Mouse (Mus musculus) hindlimb bud, embryonic 11.5 days (tissue): ENCODE data around the gene Olfr1274-ps.
"Not testable (repeated sequence)": the region's sequence is repeated elsewhere in the genome, so short reads cannot be mapped to it uniquely, and the experiment has no call there.

ENCODE experiments used
- DNase-seq: peaks from one replicate; pipeline ENCODE4 v3.0.0-alpha.2; 2012; ENCODE audit warnings: low read depth, low spot score; ENCODE audit errors: extremely low spot score

Gene Olfr1274-ps

DNA sequence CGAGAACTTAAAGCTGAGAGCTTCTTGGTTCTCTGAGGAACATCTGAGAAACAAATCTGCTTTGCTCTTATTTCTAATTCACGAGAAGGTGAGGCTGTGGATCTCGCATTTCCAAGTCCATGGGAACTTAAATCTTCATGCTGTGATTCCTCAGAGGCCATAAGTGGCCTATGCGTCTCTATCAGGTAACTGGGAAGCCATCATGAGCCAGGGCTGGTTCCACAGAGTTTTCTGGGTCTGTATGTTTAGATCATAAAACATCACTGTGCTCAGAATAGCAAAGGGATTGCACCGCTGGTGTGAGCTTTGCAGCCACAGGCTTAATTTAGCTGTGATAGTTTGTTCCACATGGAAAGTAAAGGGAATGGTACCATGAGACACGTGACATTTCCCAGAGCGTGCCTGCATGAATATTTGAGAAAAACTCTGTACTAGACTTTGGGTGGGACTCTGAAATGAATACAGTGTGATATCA is at the start of gene Olfr1274-ps:
Olfr1274-ps (plus strand) TSS at position 51 of the 475 bp plus-strand sequence.
- not testable (repeated sequence) for DNase-seq

DNA sequence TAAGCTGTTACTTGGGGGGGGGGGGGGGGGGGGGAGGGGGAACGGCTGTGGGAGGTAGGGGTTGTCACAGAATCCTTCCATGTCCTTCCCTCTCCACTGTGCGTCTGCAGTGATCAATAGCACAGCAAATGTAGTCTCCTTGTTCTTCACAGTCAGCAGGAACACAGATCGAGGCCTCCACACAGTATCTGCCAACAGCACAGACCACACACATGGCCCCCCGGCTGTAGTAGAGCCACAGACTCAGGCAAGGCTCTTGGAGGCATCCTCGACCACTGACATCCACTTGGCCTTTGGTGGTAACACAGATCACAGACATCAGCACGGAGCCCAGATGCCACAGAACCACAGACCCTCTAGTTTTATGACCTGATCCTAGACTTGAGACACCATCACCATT is 47.4 kb upstream of the Olfr1274-ps start:
- DNase-seq, result not testable (repeated sequence)

DNA sequence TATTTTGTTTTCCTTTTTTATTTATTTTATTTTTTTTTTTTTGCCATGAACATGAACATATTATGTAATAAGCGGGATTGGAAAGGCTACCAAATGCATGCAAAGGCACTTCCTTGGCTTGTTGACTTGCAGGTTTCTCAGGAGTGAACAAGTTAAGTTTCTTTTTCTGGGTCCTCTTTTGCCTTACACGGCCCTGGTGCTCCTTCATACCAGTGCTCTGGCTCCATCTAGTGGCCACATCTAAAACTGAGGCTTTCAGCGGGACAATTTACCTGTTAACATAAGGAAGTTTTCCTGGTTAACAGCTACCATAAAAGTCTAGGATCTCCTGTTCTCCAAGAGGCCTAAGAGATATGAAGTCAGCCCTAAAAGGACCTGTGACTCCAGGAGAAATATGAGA is 46.9 kb upstream of the Olfr1274-ps start:
- not testable (repeated sequence) for DNase-seq

DNA sequence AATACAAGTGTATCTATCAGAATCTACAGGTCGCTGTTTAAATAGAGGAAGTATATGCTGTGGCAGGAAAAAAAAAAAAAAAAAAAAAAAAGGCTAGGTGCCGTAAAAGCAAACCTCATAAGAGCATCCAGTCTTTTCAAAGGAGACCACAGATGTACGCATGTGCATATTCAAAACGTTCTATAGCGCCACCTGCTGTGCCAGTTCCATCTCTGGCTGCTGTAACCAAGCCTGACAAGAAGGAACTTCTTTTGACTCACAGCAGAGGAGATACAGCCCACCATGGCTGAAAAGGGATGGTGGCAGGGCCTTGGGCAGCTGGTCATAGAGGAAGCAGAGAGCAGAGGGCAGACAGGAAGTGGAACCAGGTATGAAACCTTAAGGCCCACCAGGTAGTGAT is 39.3 kb upstream of the Olfr1274-ps start:
- DNase-seq, result not testable (repeated sequence)

DNA sequence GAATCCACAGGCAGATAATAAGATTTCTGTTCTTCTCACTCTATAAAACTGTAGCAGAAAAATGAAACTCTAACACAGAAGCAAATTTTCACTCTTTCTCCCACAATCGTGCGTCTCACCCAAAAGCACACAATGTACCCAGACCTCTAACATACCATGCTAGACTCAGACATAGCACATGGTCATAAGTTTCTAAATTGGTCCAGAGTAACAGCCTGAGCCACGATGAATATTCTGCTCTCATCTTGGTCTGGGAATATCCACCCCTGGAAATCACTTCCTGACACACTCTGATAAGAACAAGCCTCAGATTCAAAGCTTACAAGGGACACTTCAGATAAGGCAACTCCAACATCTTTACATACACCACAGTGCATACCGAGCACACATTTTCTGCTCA is 38.3 kb upstream of the Olfr1274-ps start:
- not testable (repeated sequence) for DNase-seq

DNA sequence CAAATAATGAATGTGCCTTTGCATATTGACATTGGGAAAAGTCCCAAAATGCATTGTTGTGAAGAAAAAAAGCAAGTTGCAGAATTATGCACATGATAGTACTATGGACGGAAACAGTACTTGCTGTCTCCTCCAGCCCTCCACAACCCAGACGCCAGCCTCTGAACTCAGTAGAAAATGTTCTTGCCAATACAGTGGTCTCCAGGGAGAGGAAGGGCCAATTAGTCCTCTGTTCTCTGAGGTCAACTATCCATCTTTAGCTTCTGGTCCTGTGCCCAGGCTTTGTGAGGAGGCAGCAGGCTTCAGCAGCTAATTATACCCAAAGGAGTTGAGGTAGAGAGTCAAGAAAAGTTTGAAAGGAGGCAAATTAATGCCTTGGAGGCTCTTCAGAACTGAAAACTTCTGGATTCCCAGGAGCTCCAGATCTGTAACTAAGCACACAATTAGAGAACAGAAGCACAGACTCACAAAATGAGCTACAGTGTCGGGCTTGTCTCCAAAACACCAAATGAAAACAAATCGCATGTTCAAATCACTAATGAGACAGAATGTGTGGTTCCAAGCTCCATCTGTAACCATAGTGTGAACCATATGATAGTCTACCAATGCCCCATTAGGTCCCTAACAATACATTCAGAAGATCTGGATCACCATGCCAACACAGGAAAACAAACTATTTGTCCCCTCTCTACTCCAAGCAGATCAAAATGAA is 15.8 kb downstream of the Olfr1274-ps start:
- DNase-seq, result not testable (repeated sequence)

DNA sequence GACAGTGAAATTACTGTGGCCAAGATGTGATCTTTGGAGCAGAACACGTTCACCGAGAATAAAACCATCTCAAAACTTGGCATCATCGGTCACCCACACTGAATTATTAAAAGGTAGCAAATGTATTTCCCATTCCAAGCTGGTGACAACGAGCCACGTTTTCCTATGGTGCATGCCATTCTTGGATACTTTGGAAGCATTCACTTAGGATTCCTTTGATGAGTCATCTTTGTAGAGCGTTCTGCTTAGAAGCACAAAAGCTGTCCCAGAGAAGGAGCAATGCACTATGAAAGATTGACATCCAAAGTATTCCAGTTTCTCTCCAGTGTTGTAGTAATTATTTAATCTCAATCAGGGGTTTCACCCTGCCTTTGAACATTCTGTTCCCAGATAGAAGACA is 23.8 kb downstream of the Olfr1274-ps start:
- not testable (repeated sequence) for DNase-seq

DNA sequence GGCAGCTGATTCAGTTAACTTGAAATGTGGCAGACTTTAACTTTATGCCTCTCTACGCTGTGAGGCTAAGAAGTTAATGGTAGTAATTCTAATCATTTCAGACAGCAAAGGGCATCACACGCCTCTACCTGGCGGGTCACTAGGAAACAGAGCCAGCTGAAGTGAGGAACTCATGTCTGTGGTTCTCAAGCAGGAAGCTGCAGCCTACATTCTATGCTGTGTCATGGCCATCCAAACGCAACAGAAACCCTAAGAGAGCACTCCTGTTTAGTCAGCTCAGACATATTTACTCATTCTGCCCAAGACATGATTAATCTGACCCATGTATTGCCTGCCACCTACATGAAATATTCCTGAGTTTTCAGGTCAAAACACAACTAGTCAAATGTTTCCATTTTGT is 26.5 kb downstream of the Olfr1274-ps start:
- DNase-seq, result not testable (repeated sequence)

DNA sequence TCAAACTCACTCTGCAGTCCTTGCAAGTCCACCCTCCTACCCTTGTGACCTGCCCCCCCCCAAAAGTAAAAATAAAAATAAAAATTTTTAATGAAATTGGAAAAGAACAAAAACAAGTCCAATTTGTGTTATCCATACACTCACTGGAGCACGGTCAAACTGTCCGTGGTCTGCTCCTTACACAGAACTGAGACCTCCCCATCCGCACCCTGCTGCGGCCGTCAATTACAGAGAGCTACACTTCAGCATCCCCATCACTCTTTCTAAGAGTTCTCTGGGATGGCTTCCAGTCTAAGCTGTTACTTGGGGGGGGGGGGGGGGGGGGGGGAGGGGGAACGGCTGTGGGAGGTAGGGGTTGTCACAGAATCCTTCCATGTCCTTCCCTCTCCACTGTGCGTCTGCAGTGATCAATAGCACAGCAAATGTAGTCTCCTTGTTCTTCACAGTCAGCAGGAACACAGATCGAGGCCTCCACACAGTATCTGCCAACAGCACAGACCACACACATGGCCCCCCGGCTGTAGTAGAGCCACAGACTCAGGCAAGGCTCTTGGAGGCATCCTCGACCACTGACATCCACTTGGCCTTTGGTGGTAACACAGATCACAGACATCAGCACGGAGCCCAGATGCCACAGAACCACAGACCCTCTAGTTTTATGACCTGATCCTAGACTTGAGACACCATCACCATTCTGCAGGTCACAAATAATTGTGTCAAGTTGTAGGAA is 30.7 kb downstream of the Olfr1274-ps start:
- DNase-seq, result not testable (repeated sequence)

DNA sequence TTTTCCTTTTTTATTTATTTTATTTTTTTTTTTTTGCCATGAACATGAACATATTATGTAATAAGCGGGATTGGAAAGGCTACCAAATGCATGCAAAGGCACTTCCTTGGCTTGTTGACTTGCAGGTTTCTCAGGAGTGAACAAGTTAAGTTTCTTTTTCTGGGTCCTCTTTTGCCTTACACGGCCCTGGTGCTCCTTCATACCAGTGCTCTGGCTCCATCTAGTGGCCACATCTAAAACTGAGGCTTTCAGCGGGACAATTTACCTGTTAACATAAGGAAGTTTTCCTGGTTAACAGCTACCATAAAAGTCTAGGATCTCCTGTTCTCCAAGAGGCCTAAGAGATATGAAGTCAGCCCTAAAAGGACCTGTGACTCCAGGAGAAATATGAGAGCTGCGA is 31.3 kb downstream of the Olfr1274-ps start:
- DNase-seq, result not testable (repeated sequence)

DNA sequence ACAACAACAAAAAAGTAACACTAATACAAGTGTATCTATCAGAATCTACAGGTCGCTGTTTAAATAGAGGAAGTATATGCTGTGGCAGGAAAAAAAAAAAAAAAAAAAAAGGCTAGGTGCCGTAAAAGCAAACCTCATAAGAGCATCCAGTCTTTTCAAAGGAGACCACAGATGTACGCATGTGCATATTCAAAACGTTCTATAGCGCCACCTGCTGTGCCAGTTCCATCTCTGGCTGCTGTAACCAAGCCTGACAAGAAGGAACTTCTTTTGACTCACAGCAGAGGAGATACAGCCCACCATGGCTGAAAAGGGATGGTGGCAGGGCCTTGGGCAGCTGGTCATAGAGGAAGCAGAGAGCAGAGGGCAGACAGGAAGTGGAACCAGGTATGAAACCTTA is 39.0 kb downstream of the Olfr1274-ps start:
- DNase-seq, result not testable (repeated sequence)

DNA sequence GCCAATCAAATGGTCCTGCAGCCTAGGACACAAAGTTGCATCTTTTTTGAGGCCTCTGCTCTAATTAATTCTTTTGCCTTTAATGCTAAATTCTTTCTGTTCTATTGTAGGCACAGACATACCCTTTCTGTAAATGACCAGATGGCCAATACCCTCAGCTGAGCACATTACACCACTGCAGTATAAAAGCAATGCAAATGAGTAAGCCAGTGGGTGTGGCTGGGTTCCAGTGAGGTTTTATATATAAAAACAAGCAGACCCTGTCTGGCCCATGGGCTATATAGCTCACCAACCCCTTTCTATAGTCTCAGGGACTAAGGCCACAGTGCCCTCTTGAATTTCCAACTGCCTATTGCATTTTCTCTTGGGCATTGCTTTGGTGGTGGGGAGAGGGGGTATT is 41.7 kb downstream of the Olfr1274-ps start:
- DNase-seq, result not testable (repeated sequence)

DNA sequence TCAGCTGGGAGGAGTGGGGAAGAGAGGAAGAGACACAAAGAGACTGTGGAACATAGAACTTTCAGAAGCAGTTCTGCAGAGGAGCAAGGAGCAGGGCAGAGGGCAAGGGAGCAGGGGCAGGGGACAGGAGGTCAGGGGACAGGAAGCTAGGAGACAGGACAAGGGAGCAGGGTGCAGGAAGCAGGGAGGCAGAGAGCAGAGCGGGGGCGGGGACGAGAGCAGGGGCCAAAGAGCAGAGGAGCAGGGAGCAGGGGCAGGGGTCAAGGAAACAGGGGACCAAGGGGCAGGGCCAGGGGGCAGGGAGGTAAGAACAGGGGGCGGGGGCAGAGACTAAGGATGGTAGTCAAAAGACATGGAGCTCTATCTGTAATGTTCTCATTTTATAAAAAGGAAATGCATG is 43.3 kb downstream of the Olfr1274-ps start:
- DNase-seq, result not testable (repeated sequence)

DNA sequence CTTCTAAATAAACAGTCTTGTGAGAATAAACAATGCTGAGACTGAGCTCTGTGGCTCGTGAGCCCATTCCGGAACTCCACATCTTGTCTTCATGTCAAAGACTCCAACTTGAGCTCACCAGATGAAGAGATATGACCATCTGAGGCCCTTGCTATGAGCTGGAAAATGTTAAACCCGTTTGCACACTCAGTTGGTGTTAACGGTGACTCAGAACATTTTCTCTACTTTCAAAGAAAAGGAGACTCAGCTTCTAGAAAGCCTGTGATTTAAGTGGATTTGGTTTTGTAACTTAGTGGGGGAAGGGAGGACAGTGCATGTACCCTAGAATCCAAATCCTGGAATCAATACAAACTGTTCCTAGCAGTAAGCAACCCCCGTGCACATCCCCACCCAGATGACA is 45.3 kb downstream of the Olfr1274-ps start:
- no peak for DNase-seq

DNA sequence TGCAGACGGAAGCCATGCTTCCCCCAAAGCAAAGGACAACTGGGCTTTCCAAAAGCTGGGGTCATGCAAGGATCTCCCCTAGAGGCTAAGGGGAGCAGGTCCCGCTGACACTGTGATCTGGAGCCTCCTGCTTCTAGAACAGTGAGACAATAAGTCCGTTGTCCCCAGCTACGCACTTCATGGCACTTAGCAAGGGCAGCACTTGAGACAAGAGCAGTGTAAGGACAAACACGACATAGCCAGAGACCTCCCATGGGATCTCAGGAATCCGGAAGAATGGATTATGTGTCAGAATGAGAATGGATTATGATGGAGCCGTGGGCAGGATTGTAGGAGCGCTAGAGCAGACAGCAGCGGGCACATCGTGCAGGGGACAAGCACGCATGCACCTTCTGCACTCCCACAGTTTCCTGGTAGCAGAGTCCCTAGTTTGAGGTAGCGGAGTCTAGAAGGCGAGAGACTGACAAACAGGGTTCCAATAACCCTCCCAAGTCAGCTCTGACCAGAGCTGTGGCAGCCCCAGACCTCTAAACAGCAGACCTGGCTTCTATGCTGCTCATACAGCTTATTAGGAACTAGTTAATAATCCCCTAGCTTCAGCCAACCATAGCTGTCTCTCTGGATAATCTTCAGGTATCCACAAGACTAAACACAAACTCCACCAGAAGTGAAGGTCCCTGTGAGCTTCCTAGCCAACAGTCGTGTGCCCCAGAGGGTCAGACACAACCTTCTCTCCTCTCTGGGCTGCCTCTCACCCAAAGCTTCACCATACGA is 50.7 kb downstream of the Olfr1274-ps start:
- DNase-seq, result no peak

DNA sequence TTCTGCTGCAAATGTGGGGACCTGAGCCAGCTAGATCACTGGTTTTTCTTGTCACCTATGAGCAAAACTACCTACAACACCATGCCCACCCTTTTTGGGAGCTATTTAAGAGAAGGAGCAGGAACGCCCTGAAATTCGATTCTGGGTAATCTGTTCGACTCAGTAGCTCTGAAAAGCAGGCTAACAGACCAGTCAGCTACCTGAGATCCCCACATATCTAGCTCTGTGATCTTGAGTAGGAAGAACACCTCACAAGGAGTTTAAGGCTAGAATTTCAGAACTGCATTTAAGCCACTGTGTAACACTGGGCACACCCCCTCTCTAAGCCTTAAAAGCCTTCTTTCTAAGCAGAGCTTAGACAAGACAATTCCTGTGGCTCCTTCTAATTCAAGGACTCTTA is 53.9 kb downstream of the Olfr1274-ps start:
- DNase-seq, result no peak
